Mouse (Mus musculus) activated CD4-positive, CD25-positive, alpha-beta regulatory T cell, adult 4 months (primary cell): Measurements from ENCODE around the gene Mdga1. TPM values are rescaled to one million over a fixed set of nuclear protein-coding genes. Genes with fewer than 3 reads are reported as not detected.

Experiments
- ATAC-seq: one replicate; pipeline ENCODE4 v1.8.0; 2017
- polyA plus RNA-seq, 2 experiments: library from polyadenylated mRNA; unstranded; fragments of 100-300 nt; shearing (Covaris generic); gene quantifications; one replicate each; pipeline ENCODE4 v1.2.1; 2017

Mdga1 gene
- polyA plus RNA-seq, 2 experiments from 2014 or later = not detected

DNA sequence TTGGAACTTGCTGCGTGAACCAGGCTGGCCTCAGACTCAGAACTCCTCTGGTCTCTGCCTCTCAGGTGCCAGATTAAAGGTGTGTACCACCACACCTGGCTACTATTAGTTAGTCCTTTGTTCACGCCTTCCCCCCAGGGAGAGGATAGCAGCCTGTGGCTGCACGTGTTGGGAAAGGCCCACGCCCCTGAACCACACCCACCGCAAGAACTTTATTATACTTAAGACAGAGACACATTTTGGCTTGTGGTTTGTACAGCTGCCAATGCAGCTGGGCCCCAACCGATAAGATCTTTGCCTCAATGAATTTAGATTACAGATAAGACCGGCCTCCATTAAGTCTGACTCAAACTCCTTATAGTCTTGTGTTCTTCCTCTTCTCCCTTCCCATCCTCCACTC, 10.0 kb upstream of the Mdga1 start:
- no peak for ATAC-seq

DNA sequence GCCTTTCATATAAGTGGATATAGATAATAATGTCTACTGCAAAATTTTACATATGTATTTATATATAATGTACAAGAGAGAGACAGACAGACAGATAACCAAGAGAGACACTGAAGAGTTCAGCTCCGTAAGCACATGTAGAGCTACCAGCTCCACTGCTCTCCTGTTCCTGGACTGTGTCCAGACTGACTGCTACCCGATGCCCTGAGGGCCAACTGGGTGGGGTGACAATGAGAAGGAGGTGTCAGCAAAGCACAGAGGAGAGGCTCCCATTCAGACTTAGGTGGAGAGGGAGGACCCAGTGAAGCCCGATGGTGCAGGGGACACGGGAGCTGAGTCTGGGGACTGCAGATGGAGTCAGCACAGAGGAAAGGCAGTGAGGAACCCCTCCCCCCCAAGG, 9.1 kb upstream of the Mdga1 start:
- no peak for ATAC-seq

DNA sequence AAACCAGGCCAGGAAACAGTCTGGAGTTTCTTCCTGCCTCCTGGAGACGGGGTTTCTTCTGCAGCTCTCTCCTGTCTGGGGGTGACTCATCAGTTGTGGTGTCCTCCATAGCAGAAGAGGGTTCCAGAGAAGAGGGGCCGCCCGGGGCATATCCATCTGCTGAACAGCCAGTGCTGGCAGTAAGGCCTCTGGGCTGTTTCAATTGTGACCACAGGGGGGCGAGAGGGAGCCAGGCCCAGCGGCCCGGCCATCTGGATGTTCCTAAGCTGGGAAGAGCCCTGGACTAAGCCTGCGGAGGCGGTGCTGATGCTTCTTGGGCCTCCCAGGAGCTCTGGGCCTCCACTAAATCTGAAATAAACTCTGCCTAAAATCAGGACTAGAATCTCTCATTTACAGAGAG, 5.8 kb upstream of the Mdga1 start:
- ATAC-seq = no peak

DNA sequence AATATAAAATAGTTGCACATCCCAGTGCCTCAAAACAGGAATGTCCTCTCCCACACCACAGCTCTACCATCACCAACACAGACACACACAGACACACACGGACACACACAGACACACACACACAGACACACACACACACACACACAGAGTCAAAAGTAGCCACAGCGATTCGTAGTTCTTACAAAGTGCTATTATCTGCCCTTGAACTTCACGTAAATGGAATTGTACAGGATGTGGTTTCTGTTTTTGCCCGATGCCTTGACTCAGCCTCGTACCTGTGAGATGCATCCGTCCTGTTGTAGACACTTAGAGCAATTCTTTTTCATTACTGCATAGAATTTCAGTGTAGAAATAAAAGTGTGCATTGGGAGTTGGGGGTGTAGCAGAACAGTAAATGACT, 3.3 kb upstream of the Mdga1 start:
- peak; percentile 91 for ATAC-seq

DNA sequence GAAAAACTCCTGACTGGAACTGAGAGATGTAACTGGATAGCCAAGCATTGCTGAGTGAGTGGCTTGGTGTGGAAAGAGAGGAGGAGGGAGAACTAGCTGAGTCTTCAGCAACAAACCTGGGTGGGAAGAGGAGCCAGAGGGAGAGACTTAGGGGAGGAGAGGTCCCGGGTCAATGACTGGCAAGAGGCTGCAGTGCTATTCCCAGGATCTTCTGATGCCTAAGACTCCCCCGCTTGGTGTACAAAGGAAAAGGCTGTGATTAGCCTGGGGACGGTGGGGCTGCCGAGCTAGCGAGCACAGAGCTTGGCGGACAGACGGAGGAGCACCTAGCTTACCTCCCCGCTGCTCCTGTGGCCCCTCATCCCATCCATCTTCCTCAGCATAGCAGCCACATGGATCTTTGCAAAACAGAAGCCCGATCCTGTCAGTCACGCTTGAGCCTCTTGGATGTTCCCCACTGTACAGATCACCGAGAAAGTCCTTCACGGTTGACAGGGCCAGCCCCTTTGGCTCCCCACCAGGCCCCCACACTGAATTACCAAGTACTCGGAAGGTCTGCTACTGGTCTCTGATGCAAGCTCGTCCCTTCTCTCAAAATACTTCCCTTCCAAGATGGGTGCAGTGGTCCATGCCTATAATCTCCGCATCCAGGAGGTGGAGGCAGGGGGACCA, 2.0 kb upstream of the Mdga1 start:
- no peak for ATAC-seq

DNA sequence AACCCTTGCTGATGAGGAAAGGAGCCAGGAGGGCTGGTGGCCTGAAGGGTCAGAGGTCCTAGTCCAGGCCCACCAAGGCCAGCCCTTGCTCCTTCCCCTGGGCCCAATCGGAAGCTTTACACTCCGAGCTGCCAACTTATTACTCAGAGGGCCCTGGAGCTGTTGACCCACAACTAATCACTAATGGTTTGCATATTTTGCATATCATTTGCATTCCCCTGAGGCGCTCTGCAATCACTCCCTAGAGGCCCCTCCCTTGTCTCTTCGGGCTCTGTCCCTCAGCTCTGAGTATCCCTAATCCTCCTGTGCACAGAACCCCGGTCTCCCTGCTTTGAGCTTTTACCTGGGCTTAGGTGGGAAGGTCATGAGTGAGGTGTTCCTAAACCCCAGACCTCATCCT, 4.4 kb downstream of the Mdga1 start:
- ATAC-seq = no peak

DNA sequence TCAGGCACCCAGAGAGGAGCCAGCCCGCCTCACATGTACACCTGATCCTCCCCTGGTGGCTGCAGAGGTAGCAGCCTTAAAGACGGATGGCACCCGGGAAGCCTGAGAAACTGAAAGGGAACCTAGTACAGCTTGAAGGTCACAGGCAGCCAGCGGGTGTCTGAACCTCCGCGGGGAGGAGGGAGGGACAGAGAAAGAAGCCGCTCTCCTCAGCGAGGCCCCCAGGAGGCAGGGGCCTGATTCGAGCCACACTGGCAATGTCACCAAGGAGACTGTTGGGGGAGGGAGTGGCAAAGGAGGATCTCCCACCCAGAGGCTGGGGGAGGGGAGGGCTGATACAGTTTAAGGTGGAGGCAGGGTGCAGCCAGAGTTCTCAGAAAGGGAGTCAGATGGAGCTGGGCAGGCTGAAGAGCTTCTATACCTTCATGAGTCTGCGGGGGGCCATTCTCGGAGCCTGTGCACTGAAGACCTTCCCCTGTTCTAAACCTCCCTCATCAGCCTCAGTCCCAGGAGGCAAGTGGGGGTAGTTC, 6.1 kb downstream of the Mdga1 start:
- ATAC-seq = peak; percentile 36

DNA sequence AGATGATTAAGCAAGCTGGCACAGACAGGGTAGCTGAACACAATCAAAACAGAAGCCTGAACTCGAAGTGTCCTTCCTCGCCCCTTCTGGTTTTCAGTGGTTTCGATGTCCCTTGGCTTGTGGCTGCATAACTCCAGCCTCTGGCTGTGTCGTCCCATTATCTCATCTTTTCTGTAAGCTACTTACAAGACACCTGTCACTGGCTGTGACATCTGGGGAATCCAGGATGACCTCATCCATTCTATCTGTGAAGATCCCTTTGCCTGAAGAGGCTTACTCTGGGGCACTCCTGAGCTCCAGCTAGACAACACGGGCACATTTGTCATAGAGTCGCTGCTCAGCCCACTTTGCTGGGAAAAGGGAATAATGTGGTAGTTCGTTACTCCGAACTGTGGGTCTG, 14.0 kb downstream of the Mdga1 start:
- ATAC-seq = no peak

DNA sequence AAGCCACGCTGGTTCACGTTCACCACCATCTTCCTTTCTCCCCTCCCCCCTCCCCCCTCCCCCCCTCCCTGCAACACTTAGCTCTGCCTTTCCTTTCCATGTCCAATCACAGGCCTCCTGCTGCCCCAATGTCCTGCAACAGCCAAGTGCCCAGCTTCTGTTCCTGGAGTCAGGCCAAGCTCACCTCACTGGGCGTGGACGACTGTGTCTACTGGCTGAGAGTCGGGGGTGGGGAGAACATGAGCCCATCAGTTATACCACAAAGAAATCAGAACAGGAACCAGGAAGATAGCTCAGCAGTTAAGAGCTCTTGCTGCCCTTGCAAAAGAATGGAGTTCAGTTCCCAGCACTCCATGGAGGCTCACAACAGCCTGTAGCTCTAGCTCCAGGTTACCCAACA, 15.6 kb downstream of the Mdga1 start:
- no peak for ATAC-seq

DNA sequence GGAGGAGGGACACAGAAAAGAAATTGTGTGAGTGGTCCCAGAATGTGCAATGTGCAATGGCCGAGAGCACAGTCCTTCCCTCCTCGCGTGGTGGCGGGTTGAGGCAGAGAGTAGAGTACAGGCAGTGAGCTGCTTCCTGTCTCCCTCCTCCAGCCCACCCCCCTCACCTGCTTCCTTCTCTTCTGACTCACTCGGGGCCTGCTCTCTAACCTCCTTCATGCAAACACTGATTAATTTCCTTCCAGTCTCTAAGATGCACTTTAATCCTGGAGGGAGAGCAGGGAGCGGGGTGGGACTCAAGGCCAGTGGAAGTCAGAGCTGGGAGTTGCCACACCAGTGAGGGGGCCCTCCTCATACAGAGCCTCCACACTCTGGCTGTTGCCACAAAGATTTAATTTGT, 18.8 kb downstream of the Mdga1 start:
- ATAC-seq = no peak

DNA sequence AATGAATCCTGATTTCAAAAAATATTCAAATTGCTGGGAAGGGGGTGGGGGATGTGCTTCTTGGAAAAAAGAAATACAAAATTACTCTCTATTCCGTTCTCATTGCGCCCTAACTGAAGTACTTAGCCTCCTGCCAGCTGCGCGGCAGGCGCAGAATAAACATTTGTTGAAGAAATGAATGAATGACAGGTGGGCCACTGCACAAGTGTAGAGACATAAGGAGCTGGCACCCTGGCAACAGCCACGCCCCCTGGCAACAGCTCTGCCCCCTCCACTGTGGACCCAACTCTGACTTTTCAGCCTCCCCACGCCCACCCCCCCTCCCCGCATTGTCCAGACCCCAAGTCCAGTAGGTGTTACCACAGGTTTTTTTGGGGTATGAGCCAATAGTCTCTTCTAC, 19.3 kb downstream of the Mdga1 start:
- no peak for ATAC-seq

DNA sequence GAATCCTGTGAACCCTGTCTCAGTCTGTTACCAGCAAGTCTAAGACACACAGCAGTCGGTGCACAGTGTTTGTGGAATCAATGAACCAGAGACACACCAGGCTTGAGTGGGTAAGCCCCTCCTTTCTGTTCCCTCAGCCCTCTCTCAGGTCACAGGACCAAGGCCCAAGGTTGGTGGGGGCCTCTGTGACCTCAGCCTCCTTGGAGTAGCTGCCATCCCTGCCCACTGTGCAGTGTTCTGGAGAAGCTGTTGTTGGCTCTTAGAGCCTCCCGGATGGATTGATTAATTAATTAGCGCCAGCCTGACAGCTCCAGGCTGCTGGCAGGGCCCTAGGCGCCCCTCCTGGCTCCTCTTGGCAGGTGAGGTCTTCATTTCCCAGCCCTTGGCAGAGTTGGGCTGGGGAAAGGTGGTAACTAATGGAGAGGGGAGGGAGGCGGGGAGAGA, 22.6 kb downstream of the Mdga1 start:
- ATAC-seq = no peak

DNA sequence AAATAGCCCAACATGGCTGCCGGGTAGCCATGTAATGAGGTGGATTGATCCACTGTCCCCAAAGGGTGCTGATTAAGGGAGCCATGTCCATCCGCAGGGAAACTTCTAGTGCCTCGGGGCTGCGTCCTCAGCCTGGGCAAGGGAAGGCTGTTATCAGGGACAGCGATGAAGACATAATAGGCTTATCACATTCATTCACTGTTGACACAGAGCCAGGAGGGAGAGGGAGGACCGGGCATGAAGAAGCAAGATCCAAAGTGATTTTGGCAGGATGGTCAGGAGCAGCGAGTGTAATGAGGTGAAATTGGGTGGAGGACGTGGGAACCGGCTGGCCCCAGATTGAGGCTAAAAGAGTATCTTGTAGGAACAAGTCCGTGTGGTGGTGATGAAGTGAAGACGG, 25.5 kb downstream of the Mdga1 start:
- no peak for ATAC-seq

DNA sequence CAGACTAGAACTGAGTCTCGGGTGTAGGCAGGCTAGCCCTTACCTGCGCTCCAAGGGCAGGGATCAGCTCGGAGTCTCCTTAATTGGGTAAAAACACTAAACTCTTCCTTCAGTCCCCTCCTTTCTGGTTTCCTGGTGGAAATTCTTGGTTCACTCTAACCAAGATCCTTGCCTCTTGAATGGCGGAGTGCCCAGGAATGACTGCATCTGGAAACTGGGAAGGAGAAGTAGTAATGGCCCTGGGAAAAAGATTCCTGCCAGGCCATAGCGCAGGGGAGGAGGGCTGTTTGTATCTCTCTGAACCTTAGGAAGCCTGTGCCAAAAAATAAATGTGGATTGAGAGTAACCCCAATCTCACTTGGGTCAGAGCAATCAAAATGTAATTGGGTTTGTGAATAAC, 30.9 kb downstream of the Mdga1 start:
- ATAC-seq = no peak

DNA sequence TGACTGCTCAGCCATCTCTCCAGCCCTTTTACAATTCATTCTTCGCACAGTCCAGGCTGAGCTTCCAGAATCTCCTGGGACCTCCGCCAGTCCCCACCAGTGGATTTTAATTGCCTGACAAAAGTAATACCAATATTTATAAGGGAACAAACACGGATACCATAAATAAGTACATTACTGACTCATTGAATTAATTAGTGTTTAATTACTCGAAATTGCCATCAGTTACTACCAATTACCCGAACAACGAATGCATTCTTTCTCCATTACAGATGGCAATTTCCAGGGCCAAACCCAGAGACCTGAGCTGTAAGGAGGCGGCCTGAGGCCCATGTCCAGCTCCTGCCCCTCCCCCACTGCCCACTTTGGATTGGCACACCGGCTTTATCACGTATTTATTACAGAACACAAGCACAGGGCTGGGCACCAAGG, 32.5 kb downstream of the Mdga1 start:
- ATAC-seq = no peak

DNA sequence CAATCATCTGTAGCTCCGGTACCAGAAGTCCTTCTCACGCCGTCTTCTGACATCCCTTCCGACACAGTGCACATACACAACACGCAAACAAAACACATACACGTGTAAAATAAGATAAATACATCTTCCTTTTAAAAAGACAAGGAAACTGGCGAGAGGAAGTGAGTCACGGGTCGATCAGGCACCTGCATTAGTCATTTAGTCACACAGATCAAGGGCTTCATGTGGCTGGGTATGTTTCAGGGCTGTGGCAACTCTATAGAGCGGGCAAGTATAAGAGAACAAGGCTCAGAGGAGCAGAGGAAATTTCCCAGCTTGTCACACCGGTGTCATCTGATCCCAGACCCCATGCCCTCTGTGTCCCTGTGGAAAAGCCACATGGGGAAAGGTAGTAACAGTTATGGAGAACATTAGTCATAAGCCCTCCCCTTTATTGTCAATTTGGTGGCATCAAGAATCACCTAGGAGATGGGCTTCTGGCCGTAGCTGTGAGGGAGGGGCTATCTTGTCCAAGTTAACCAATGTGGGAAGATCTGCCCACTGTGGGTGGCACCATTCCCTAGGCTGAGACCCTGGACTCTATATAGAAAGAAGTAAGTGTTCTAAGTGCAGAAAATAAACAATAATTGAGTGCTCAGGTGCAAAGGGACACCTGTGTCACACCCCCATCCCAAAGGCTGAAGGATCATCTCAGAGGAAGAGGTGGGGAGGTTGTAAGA, 35.6 kb downstream of the Mdga1 start:
- peak; percentile 23 for ATAC-seq

DNA sequence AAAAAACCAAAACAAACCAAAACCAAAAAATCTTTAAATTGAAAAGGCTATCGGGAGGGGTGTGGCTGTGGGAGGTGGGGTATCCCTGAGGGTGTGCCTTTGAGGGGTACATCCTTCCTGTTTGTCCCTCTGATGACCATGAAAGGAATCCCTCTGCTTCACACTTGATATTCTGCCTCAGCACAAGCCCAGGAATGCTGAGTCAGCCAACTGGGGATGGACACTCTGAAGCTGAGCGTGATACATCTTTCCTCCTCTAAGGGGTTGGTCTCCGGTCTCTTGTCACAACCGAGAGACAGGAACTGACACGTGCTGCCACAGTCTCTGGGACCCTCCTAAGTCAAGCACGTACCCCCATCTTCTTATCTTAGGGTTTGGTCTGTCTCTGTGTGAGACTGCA, 37.1 kb downstream of the Mdga1 start:
- no peak for ATAC-seq

DNA sequence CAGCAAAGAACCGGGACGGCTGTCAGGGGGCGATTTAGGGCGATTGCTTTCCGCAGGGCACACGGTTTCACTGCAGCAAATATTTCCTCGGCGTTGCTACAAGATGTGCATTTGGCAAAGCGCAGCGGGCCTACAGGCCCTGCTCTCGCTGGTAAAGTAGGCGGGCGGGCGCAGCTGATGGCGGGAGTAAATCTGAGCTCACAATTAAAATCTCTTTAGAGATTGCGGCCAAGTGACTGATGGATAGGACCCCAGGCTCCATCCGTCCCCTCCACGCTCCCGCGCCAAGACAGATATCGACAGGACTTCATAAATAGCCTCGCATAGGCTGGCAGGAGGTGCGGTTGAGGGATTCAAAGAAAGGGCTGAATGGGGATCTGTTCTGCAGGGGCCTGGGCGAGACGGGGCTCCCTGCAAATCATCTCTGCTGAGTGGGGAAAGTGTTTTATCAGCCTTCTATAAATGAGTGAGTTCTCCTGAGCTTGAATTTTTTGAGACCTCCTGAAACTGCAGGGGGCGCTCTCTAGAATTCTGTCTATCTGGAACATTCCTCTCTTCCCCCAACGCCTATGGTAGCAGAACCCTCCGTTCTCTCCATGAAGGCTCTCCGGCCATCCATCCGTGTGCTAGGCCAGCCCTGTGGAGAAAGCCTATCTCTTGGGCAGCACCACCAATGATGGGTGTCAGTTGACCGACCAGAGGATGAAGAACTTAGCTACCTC, 38.5 kb downstream of the Mdga1 start:
- ATAC-seq = no peak

DNA sequence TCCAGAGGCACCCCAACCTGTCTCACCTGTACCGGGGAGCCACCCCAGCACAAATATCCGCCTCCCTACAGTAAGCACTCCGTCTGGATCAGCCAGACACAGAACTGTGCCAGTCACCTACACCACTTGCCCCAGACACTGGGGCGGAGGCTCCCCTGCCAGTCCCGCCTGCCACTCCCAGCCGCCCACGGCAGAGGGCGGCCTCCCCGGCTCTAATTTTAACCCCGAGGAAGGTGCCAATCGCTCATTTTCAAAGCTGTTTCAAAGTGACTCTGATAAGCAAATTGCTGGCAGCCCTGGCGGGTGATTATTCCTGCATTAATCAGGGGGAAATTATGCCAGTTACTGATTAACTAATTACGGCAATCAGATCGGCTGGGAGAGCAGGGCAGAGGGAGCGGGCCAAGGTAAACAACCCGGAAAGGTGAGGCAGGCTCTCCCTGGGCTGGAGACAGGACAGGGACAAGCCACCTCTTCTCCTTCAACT, 41.1 kb downstream of the Mdga1 start:
- ATAC-seq = no peak

DNA sequence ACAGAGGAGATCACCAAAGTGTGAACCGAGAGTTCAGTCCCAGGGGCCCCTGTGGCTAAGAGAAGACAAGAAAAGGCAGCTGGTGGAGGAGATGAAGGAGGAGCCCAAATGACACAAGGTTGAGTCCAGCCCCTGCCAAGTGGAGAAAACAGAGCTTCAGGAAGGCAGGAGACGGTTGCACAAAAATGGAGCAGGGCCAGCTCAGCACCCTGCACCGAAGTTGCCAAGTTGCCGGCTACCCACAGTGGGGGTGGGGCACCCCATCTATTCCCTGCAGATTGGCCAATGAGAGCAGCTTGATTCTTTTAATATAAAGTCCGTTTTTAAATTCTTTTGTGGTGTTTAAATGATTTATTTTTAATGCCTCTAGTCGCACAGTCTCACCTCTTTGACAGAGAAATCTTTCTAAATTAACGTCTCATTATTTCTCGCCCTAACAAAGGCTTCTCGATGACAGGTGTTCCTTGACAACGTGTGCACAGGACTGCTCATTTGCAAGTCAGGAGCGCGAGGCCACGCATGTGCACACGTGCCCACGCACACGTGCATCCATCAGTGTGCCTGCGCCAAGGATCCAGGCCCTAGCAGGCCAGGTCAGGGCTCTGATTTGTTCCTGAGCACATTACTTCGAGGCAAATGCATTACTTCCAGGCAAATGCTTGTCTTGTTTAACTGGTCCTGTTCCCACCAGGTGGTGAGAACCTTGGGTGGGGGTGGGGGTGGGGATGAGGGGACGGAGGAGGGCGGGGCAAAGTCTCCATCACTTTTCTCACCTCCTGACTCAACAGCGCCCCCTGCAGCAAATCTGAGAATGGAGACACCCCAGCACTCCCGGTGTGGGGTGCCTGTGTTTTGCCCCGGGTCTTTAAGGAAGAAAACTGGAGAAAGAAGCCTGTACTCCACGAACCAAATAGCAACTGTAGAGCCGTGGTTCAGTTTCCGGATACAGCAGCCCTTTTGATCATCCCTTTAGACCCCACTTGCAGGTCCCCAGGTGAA, 44.0 kb downstream of the Mdga1 start:
- no peak for ATAC-seq

DNA sequence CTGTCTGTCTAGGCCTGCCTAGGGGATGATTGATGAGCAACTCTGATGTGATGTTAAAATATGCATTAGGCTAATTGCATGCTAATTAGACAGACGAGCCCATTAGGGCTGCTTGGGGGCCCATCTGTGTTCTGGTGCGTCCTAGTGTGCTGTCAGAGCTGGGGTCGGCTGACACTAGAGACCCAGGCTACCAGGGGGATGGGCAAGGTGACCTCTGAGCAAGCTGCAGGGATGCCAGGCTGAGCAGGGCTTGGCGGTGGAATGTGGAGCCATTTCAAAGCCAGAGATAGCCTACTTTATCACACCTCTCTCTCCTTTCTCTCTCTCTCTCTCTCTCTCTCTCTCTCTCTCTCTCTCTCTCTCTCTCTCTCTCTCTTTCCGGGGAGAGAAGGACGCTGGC, 49.8 kb downstream of the Mdga1 start:
- ATAC-seq = no peak

DNA sequence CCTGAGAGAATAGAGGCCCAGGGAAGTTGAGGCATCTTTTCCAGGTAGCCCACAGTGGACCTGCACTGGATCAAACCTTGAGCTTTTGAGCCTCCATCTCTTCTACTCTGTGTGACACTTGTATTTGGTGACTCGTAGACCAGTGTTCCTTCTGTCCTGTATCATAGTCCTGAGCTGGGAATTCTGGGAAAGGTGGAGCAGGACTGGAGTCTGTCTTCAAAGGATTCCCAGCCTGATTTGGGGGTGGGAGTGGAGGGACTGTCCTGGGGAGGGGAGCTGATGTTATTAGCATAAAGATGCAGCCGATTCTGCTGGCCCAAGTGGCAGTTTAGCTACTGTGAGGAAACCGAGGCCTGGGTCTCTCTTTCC, 50.4 kb downstream of the Mdga1 start:
- ATAC-seq = no peak
